Mouse (Mus musculus) heart, adult 11 months (tissue): Measurements from ENCODE around the gene Ube4a.
"Not testable (repeated sequence)": the region's sequence is repeated elsewhere in the genome, so short reads cannot be mapped to it uniquely, and the experiment has no call there.

Source experiments
- DNase-seq: peaks from one replicate; pipeline ENCODE4 v3.0.0; 2022

The Ube4a gene

DNA sequence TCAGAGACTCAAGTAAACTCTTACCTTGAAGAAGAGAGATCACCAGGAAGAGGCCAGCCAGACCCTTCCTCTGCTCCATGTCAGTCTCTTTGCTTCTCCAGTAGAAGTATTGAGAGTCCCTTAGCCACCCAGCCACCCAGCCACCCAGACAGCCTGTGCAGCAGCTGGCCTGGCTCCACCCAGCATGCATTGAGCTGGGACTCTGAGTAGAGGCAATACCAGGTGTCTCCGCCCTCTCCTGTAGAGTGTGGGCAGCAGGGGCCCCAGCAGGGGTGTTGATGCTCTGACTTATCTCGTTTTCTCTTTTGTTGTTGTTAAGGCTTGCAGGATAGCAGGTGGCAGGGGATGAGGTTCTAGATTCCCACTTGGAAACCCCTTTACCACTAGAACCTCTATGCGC lies 14.8 kb upstream of the Ube4a start, which contains the start of gene Cd3g:
Cd3g (minus strand) TSS at position 190 of the 400 bp plus-strand sequence.
- no peak for DNase-seq

DNA sequence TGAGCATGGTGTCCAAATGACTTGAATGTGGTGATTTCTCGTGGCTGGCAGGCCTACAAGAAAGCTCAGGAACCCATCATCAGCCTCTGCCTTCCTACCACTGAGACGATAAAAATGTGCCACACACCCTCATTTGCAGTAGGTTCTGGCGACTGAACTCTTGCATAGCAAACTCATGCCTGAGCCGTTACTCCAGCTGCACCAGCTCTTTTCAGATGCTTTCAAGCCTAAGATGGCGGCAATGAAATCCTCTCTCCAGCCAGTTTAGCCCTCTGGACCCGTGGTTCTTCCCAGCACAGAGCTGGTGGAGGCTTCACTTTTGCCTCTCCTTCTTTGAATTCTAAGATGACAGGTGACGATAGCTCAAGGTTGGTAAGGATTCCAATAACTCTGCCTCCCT lies 14.4 kb upstream of the Ube4a start:
- no peak for DNase-seq

DNA sequence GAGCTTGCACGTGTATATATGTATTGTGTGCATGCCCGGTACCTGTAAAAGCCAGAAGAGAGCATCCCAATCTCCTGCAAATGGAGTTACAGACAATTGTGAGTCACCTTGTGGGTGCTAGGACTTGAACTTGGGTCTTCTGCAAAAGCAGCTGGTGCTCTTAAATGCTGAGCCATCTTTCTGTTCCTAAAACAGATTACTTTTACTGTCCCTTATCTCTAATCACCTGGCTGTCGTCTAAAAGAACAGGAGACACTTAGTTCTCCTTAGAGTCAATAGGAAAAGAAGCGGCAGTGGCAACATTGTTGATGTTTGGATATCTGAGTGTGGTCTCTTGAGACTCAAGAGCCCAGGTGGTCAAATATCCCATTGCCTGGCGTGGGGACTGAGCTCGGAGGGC lies 12.4 kb upstream of the Ube4a start:
- DNase-seq, result no peak

DNA sequence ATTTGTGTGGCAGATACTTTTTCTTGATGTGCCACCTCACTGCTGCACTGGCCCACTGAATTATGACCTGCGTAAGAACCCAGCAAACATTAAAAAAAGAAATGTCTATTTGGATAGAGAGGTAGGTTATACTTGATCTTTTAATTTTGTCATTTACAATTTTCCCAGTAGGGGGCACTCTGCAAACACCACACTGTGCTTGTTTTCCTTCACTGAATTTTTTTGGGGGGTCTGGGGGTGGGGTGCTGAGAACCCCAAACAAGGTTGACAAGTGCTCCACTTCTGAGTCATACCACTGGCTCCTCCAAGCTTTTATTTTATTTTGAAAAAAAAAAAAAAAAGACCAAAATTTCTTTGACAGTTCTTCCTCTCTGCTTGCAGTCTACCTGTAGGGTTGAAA lies 4.0 kb upstream of the Ube4a start:
- no peak for DNase-seq

DNA sequence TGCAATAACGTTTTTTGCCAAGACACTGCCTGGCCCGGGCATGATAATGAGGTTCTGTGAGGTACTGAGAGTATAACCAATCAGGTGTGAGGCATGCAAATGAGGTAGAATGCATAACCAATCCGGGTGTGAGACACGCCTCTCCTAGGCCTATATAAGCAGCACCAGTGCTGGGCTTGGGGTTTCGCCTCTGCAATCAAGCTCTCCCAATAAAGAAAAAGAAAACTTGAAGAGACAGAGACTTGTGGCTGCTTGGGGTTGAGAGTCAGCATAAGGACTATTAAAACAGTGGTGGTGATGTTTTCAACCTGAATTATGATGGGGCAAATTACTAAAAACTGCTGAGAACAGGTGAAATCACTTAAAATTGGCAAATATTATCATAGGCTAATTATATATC lies 2.4 kb upstream of the Ube4a start:
- not testable (repeated sequence) for DNase-seq

GRCm38 (mm10) chr9:44966815-44967242 lies 1.4 kb upstream of the Ube4a start:
- peak; percentile 97 for DNase-seq

- DNase-seq, result no peak
These were observed 550 bp upstream of the Ube4a start for GRCm38 (mm10) chr9:44965833-44966466.

GRCm38 (mm10) chr9:44954432-44954831 lies 11.0 kb downstream of the Ube4a start:
- no peak for DNase-seq

GRCm38 (mm10) chr9:44947836-44948235 lies 17.6 kb downstream of the Ube4a start:
- DNase-seq, result no peak

GRCm38 (mm10) chr9:44946185-44946695 lies 19.2 kb downstream of the Ube4a start:
- DNase-seq, result peak; percentile 91

DNA sequence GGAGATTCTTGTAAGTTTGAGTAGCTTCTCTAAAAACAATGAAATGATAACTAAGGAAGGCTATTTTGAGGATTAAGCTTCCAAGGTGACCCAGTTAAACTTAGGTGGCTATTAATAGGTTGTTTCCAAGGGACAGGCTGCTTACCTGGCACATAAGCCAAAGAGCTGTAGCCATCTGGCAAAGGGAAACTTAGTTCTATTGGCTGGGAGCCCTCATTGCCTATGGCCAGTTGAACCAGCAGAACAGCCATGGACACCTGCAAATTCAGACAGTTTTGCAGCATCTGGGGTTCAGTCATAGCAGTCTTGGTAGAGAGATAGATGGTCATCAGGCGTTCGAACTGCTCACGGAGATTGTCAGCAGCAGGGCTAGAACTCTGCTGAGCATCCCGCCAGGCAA lies 23.0 kb downstream of the Ube4a start:
- peak; percentile 94 for DNase-seq

DNA sequence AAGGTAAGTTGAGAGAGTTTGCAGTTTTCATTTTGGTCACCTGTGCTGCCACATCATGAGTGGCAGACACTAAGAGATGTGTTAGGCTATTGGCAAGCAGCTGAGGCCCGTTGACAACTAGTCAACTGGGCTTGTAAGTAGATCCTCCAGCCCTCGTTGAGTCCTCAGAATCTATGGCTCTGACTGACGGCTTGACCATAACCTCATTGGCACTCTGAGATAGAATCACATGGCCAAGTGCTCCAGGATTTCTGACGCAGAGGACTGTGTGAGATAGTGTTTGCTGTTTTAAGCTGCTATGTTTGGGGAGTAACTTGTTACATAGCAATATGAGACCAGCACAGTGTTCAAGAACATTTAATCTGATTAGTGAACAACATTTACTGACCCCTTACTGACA lies 23.6 kb downstream of the Ube4a start:
- peak; percentile 96 for DNase-seq

DNA sequence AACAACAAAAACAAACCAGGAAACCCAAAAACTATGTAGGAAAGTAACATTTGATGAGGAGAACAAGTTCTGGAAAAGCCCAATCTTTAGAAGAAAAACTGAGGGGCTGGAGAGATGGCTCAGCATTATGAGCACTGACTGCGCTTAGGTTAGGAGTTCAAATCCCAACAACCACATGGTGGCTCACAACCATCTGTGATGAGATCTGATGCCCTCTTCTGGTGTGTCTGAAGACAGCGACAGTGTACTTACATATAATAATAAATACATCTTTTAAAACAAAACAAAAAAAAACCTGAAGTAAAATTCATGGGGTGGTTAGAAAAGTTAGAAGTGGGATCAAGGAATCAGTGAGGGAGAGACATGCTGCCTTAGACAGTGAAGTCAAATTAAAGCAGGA lies 43.9 kb downstream of the Ube4a start:
- DNase-seq, result no peak

GRCm38 (mm10) chr9:44921123-44921468 lies 44.3 kb downstream of the Ube4a start:
- peak; percentile 97 for DNase-seq

DNA sequence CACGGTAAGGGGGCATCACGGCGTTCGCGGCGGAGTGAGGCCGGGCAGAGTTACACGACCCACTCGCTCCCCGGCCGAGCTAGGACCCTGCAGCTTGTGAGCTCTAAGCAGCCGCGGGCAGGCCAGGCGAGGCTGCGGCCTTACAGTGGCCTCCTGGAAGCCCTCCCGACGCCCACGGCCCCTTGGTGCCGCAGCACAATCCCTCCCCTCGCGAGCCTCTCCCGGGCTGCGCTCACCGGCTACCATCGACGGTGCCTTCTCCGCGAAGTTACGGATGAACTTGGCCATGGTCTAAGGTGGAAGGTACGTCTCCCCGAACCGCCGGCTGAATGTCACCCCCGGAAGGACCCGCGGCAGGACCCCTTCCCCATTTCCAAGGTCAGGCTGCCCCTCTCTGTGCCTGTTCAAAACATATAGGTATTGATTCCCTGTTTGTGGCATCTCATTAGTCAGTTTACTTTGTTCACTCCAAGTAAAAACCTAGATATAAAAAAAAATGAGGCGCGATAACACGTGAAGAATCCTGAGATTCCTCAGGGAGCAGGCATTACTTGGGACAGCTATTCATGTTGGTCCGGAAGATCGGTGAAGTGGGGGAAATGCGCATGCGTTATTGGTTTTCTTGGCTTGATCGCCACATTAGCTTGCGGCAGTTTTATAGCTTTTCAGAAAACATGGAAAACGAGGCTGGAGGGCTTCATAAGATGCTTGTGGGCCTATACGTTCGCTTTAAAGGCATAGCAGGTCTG lies 44.9 kb downstream of the Ube4a start, which contains the start of gene Atp5l:
Atp5l (minus strand) TSS at position 369 of the 749 bp plus-strand sequence.
- DNase-seq, result peak; percentile 98

- no peak for DNase-seq
These were observed 45.8 kb downstream of the Ube4a start for GRCm38 (mm10) chr9:44919606-44920005.

DNA sequence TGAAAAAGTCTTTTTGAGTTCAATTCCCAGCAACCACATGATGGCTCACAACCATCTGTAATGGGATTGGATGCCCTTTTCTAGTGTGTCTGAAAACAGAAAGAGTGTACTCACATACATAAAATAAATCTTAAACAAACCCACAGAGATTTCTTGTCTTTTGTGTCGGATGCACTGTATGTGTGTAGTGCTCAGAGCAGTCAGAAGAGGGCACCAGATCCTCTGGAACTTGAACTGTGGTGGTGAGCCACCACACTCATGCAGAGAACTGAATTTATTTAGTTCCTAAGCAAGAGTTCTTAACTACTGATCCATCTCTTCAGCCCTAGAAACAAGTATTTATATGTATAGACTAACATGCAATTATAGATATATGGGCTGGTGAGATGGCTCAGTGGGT lies 49.2 kb downstream of the Ube4a start:
- no peak for DNase-seq

GRCm38 (mm10) chr9:44914706-44915105 lies 50.7 kb downstream of the Ube4a start:
- DNase-seq, result no peak

DNA sequence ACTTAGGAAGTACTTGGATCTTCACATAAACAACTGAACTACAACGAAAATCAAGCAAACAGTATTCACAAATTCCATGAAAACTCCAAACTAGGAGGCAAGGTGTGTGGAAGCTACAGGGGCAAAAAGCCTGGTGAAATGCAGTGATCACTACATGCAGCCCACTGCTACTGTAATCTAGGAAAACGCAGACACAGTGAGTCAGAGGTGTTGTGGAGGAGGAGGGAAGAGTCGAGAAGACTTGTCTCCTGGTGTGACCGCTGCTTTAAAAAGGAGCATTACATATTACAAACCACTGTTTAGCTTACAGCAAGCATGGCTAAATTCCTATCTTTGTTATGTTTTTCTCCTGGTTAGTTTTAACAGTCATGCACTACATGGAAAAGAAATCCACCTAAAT lies 54.0 kb downstream of the Ube4a start:
- no peak for DNase-seq

GRCm38 (mm10) chr9:44905620-44906019 lies 59.8 kb downstream of the Ube4a start:
- DNase-seq, result peak; percentile 96

- DNase-seq, result peak; percentile 99
These were observed 60.4 kb downstream of the Ube4a start for GRCm38 (mm10) chr9:44904964-44905363.

DNA sequence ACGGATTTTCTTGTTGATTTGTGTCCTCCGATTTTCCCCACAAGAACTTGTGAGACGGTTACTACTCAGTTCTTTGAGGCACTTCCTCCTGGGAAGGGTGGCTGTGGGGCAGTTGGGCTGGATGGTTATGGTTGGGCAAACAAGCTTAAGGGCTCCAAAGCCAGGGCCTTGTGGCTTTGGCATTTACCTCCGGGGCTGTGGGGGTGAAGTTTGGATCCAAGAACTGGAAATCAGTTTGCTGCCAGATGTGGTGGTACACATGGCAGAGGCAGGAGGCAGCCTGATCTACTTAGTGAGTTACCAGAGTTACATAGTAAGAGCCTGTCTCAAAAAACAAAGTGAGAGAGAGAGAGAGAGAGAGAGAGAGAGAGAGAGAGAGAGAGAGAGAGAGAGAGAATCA lies 61.5 kb downstream of the Ube4a start:
- no peak for DNase-seq

DNA sequence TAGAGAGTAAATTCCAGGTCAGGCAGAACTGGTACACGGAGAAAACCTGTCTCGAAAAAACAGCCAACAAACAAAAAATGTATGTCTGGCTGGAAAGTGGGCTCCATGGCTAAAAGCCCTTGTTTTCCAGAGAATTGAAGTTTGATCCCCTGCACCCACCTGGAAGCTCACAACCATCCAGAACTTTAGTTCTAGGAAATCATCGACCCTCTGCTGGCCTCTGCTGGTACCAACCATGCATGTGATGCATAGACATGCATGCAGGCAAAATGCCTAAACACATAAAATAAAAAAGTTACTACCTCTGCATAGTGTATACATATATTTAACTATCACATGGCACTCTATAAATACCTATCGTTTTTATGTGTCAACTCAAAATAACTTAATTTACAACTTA lies 65.0 kb downstream of the Ube4a start:
- no peak for DNase-seq

- DNase-seq, result no peak
These were observed 65.7 kb downstream of the Ube4a start for GRCm38 (mm10) chr9:44899716-44900115.
